Mouse (Mus musculus) CH12.LX (cell line): Measurements from ENCODE around the gene Atp8a2. TPM values are rescaled to one million over a fixed set of nuclear protein-coding genes. Genes with fewer than 3 reads are reported as not detected.

Experiments used
- DNase-seq: peaks from one replicate; pipeline ENCODE4 v3.0.0-alpha.2; 2013; ENCODE audit errors: extremely low read depth
- H3K27ac ChIP-seq: 2 replicates; pipeline ENCODE4 v1.5.1; 2012; ENCODE audit warnings: low read depth, mild to moderate bottlenecking, control low read depth, moderate library complexity; ENCODE audit not compliant: insufficient read depth
- H3K27me3 ChIP-seq: replicated peaks from 2 replicates; pipeline ENCODE3; 2012; ENCODE audit warnings: inconsistent platforms
- H3K36me3 ChIP-seq, 2 experiments: replicated peaks in 1 of 2; 2 replicates each; pipeline versions ENCODE3 to v1.6.1; 2012; ENCODE audit warnings: inconsistent platforms in 1 of 2, low read length in 1 of 2, mild to moderate bottlenecking in 1 of 2, mixed read lengths in 1 of 2, moderate library complexity in 1 of 2; ENCODE audit not compliant: control insufficient read depth in 1 of 2, insufficient read depth in 1 of 2
- H3K4me1 ChIP-seq, 2 experiments: 2 replicates each; pipeline ENCODE4 v1.6.1; 2012; ENCODE audit warnings: inconsistent platforms in 1 of 2, moderate library complexity in 1 of 2; ENCODE audit not compliant: insufficient read depth in 2 of 2, control insufficient read depth in 1 of 2
- H3K4me2 ChIP-seq: 2 replicates; pipeline ENCODE4 v1.6.1; 2012; ENCODE audit warnings: low read depth, mild to moderate bottlenecking, control low read depth; ENCODE audit not compliant: poor library complexity, insufficient read depth, severe bottlenecking
- H3K4me3 ChIP-seq, 3 experiments: fragments of 150-350 bp in 1 of 3; sonication (generic) in 1 of 3; replicated peaks in 1 of 3; 2 replicates each; pipeline versions ENCODE3 to v1.5.1; 2011 to 2012; ENCODE audit warnings: low read depth in 2 of 3, low read length in 2 of 3, mild to moderate bottlenecking in 2 of 3, moderate library complexity in 2 of 3, control low read depth in 1 of 3, improper control_type of control experiment in 1 of 3, inconsistent platforms in 1 of 3, mixed read lengths in 1 of 3; ENCODE audit not compliant: poor library complexity in 1 of 3
- H3K79me2 ChIP-seq: replicated peaks from 2 replicates; pipeline ENCODE4 v1.6.1; 2012; ENCODE audit warnings: mild to moderate bottlenecking, moderate library complexity; ENCODE audit not compliant: control insufficient read depth, poor library complexity, insufficient read depth, severe bottlenecking; ENCODE audit errors: extremely low read depth
- H3K9ac ChIP-seq: 2 replicates; pipeline ENCODE4 v1.6.1; 2012; ENCODE audit warnings: low read depth, mild to moderate bottlenecking, control low read depth, moderate library complexity; ENCODE audit not compliant: insufficient read depth
- H3K9me3 ChIP-seq: replicated peaks from 2 replicates; pipeline ENCODE3; 2012; ENCODE audit warnings: low read length, inconsistent platforms, mixed read lengths
- BHLHE40 ChIP-seq: IDR thresholded peaks from 2 replicates; pipeline ENCODE4 v1.6.1; 2011; ENCODE audit warnings: mild to moderate bottlenecking, low read depth, low read length, improper control_type of control experiment
- CHD1 ChIP-seq: IDR thresholded peaks from 2 replicates; pipeline ENCODE4 v1.6.1; 2012; ENCODE audit warnings: low read depth, low read length, improper control_type of control experiment, inconsistent platforms
- CHD2 ChIP-seq: IDR thresholded peaks from 2 replicates; pipeline ENCODE4 v1.6.1; 2011; ENCODE audit warnings: low read length, improper control_type of control experiment
- E2F4 ChIP-seq: IDR thresholded peaks from 2 replicates; pipeline ENCODE4 v1.6.1; 2011; ENCODE audit warnings: low read depth, low read length, improper control_type of control experiment; ENCODE audit not compliant: insufficient replicate concordance
- GABPA ChIP-seq: IDR thresholded peaks from 2 replicates; pipeline ENCODE4 v1.6.1; 2012; ENCODE audit warnings: low read depth, low read length, improper control_type of control experiment, inconsistent platforms; ENCODE audit not compliant: insufficient replicate concordance
- JUND ChIP-seq: conservative IDR thresholded peaks from 2 replicates; pipeline ENCODE4 v1.6.1; 2011; ENCODE audit warnings: low read depth, low read length, improper control_type of control experiment
- KAT2A ChIP-seq: IDR thresholded peaks from 2 replicates; pipeline ENCODE4 v1.6.1; 2012; ENCODE audit warnings: low read length, improper control_type of control experiment, inconsistent platforms; ENCODE audit not compliant: insufficient replicate concordance
- MAZ ChIP-seq: IDR thresholded peaks from 2 replicates; pipeline ENCODE4 v1.6.1; 2012; ENCODE audit warnings: low read depth, mild to moderate bottlenecking, inconsistent platforms, low read length, improper control_type of control experiment, moderate library complexity
- MEF2A ChIP-seq: IDR thresholded peaks from 2 replicates; pipeline ENCODE4 v1.6.1; 2014; ENCODE audit warnings: low read depth, mild to moderate bottlenecking, inconsistent platforms, low read length, improper control_type of control experiment, borderline replicate concordance
- NRF1 ChIP-seq: IDR thresholded peaks from 2 replicates; pipeline ENCODE4 v1.6.1; 2014; ENCODE audit warnings: low read depth, mild to moderate bottlenecking, inconsistent platforms, low read length, improper control_type of control experiment, moderate library complexity
- PAX5 ChIP-seq: IDR thresholded peaks from 2 replicates; pipeline ENCODE4 v1.6.1; 2012; ENCODE audit warnings: low read length, inconsistent platforms, mixed read lengths
- POLR2A ChIP-seq: IDR thresholded peaks from 2 replicates; pipeline ENCODE4 v1.6.1; 2011; ENCODE audit warnings: low read depth, mild to moderate bottlenecking, improper control_type of control experiment, low read length
- RAD21 ChIP-seq: IDR thresholded peaks from 2 replicates; pipeline ENCODE4 v1.6.1; 2011; ENCODE audit warnings: low read depth, mild to moderate bottlenecking, low read length, improper control_type of control experiment, moderate library complexity
- TBP ChIP-seq: conservative IDR thresholded peaks from 2 replicates; pipeline ENCODE4 v1.6.1; 2011; ENCODE audit warnings: low read depth, low read length, improper control_type of control experiment
- TCF12 ChIP-seq: IDR thresholded peaks from 2 replicates; pipeline ENCODE4 v1.6.1; 2014; ENCODE audit warnings: low read depth, mild to moderate bottlenecking, inconsistent platforms, low read length, improper control_type of control experiment
- ZC3H11A ChIP-seq: IDR thresholded peaks from 2 replicates; pipeline ENCODE4 v1.6.1; 2012; ENCODE audit warnings: low read depth, mild to moderate bottlenecking, inconsistent platforms, low read length, improper control_type of control experiment
- ZNF384 ChIP-seq: IDR thresholded peaks from 2 replicates; pipeline ENCODE4 v1.6.1; 2012; ENCODE audit warnings: low read depth, low read length, improper control_type of control experiment, inconsistent platforms
- dilution Hi-C: fragments of 300-500 bp; cut with MboI; formaldehyde crosslinking; loops from 2 replicates; pipeline ENCODE4 v1.14.3; 2020; ENCODE audit warnings: low sequenced_read_pairs; ENCODE audit not compliant: extremely low pct_unique_long_range_greater_than_20kb, extremely low pct_ligation_motif_present
- in situ Hi-C: fragments of 300-500 bp; cut with MboI; formaldehyde crosslinking; loops from 3 replicates; pipeline ENCODE4 v1.14.3; 2019; ENCODE audit warnings: low sequenced_read_pairs, low pct_ligation_motif_present, low pct_unique_long_range_greater_than_20kb, mixed read lengths
- polyA plus RNA-seq: library from polyadenylated mRNA; unstranded; fragments of >175 nt; gene quantifications from 2 replicates; pipeline ENCODE4 v1.2.1, GENCODE M21; 2012; ENCODE audit warnings: low read depth; ENCODE audit not compliant: insufficient read length
- total RNA-seq, 2 experiments: library from RNA; depleted of rRNA; stranded (reverse); fragments of 300-350 nt in 1 of 2; fragments of >200 nt in 1 of 2; gene quantifications; 2 replicates each; pipeline ENCODE4 v1.2.3; 2012 to 2014

Atp8a2 gene
- total and polyA plus RNA-seq, 3 experiments = 0.15 to 0.29 (median 0.21) TPM

- Histone ChIP-seq H3K9me3 (no peaks in the 10 kb centered on the region), H3K4me1 (peaks cover 19 to 40% of the 10 kb centered on the region in 2 experiments), H3K4me3 (no peak overlapping the region), H3K36me3 (no peaks in the 10 kb centered on the region), H3K79me2 (no peaks in the 10 kb centered on the region), H3K4me2 (no peak overlapping the region), H3K9ac (no peak overlapping the region), H3K27me3 (no peaks in the 10 kb centered on the region), H3K27ac (0 out of 2 replicates have a peak overlapping the region, but pooled peaks have one; percentile 78)
- TF ChIP-seq GABPA (no peak), TBP (no peak), POLR2A (no peak), PAX5 (no peak), JUND (no peak), MAZ (no peak), E2F4 (no peak), BHLHE40 (no peak), CHD1 (no peak)
- DNase-seq = no peak
- in situ Hi-C loops = no loop called here
- dilution Hi-C loops = no loop called here
Observed at GRCm38 (mm10) chr14:59966981-59967380, 230.0 kb downstream of the Atp8a2 start.

- no peak for DNase-seq
- in situ Hi-C loops (no loop called here), dilution Hi-C loops (no loop called here)
- Histone ChIP-seq H3K79me2 (no peaks in the 10 kb centered on the region), H3K4me1 (peaks cover 10 to 26% of the 10 kb centered on the region in 2 experiments), H3K9me3 (no peaks in the 10 kb centered on the region), H3K27ac (no peak overlapping the region), H3K27me3 (no peaks in the 10 kb centered on the region), H3K36me3 (no peaks in the 10 kb centered on the region), H3K9ac (no peak overlapping the region), H3K4me3 (no peak overlapping the region), H3K4me2 (no peak overlapping the region)
- TF ChIP-seq JUND (no peak), KAT2A (no peak), RAD21 (no peak), TCF12 (no peak), ZNF384 (no peak), CHD2 (no peak), MAZ (no peak), NRF1 (no peak)
Observed at GRCm38 (mm10) chr14:59964569-59964968, 232.4 kb downstream of the Atp8a2 start.

- no peak overlapping the region for H3K9ac ChIP-seq
- no peak overlapping the region for H3K4me3 ChIP-seq
- H3K4me1 ChIP-seq = no peaks in the 10 kb centered on the region
- no peaks in the 10 kb centered on the region for H3K36me3 ChIP-seq
- no peak overlapping the region for H3K27ac ChIP-seq
- DNase-seq = no peak
- dilution Hi-C loops = no loop called here
- in situ Hi-C loops = no loop called here
- no peaks in the 10 kb centered on the region for H3K9me3 ChIP-seq
- no peak for TF ChIP-seq MEF2A
- no peak for TF ChIP-seq PAX5
- TF ChIP-seq POLR2A = no peak
- TF ChIP-seq ZC3H11A = no peak
- no peaks in the 10 kb centered on the region for H3K27me3 ChIP-seq
- H3K4me2 ChIP-seq = no peak overlapping the region
- no peaks in the 10 kb centered on the region for H3K79me2 ChIP-seq
Observed at GRCm38 (mm10) chr14:59960961-59961360, 236.0 kb downstream of the Atp8a2 start.
